Mouse (Mus musculus): ENCODE measurements around the gene Sowaha. TPM values are rescaled to one million over a fixed set of nuclear protein-coding genes. Genes with fewer than 3 reads are reported as not detected.

Gene Sowaha
- polyA plus RNA-seq, 1 experiment from 2014 or later = 0.27 TPM

- Histone ChIP-seq H3K36me3 (no peaks in the 10 kb centered on the region), H3K27ac (replicated peaks) (no peak overlapping the region), H3K4me1 (peaks cover 11% of the 10 kb centered on the region), H3K27me3 (replicated peaks) (peaks cover 38% of the 10 kb centered on the region), H3K9ac (no peak overlapping the region), H3K4me3 (no peak overlapping the region), H3K9me3 (0 out of 2 replicates have a peak, but pooled peaks cover 3% of the 10 kb centered on the region), H3K4me2 (no peak overlapping the region)
- 35% methylated on average over 3 of the region's 3 CpGs for WGBS
- no peak for ATAC-seq (ENCODE audit: extremely low read depth, insufficient number of reproducible peaks, low FRiP score, low TSS enrichment)
These were observed 5.6 kb upstream of the Sowaha start for GRCm38 (mm10) chr11:53485719-53486118.

GRCm38 (mm10) chr11:53483159-53483891, 3.3 kb upstream of the Sowaha start:
- Histone ChIP-seq H3K4me2 (no peak overlapping the region), H3K27ac (replicated peaks) (peak overlapping the region; percentile 17; the same call in 1 of the 2 replicates), H3K36me3 (no peaks in the 10 kb centered on the region), H3K4me3 (no peak overlapping the region), H3K27me3 (replicated peaks) (peaks cover 62% of the 10 kb centered on the region), H3K4me1 (peaks cover 35% of the 10 kb centered on the region), H3K9ac (no peak overlapping the region), H3K9me3 (no peaks in the 10 kb centered on the region)
- 45% methylated on average over 9 of the region's 9 CpGs for WGBS
- ATAC-seq (ENCODE audit: extremely low read depth, insufficient number of reproducible peaks, low FRiP score, low TSS enrichment) = no peak

DNA sequence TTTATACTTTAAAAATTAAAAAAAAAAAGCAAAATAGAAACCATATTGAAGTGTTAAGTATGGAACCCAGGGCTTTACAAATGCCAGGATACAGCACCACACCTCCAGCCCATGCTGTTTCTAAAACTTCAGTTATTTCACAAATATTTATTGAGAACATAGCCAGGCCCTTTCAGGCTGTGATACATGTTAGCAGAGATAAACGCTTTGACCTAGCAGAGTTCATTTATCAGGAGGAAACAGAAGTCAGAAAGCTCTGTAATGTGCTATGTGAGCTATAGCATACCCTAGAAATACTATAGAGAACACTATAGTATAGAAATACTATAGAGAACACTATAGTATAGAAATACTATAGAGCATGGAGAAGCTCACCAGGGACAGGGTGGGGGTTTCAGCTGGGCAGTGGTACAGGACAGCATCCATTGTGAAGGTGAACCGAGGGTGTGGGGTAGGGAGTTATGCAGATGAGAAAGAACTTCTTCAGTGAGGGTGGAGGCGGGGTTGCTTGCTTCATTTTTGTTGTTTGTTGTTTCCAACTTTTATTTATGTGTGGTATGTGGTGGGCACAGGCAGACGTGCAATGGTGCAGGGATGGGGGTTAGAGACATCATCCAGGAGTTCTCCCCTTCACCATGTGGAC, 1.1 kb upstream of the Sowaha start:
- Histone ChIP-seq H3K4me2 (no peak overlapping the region), H3K9me3 (no peaks in the 10 kb centered on the region), H3K36me3 (no peaks in the 10 kb centered on the region), H3K9ac (no peak overlapping the region), H3K4me3 (no peak overlapping the region), H3K27ac (replicated peaks) (no peak overlapping the region), H3K27me3 (replicated peaks) (peaks cover 60% of the 10 kb centered on the region), H3K4me1 (peaks cover 26% of the 10 kb centered on the region)
- WGBS = 68% methylated on average over 4 of the region's 4 CpGs
- no peak for ATAC-seq (ENCODE audit: extremely low read depth, insufficient number of reproducible peaks, low FRiP score, low TSS enrichment)

DNA sequence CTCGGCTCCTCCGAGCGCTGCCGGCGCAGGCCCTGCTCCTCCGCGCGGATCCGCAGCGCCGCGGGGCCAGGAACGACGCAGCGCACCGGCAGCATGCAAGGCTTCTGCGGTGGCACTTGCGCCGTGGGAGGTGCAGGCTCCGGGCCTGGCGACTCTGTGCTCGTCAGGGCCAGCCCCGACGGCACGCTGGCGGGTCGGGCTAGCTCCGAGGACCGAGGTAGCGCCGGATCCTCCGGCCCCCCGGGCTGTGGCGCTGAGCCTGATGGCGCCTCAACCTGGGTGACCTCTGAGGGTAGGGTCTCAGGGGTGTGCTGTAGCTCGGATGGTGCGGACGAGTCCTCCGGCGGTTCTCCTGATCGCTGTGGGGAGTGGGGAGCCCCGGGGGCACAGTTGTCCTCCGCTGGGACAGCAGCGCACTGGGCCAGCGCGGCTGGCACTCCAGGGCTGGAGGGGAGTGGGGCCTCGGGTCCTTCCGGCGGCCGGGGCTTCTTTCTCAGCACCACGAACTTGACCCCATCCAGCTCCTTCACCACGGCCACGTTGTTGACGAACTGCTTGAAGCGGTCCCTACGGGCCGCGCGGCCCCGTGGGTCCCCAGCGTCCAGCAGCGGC, 797 bp downstream of the Sowaha start:
- ATAC-seq (ENCODE audit: extremely low read depth, insufficient number of reproducible peaks, low FRiP score, low TSS enrichment) = no peak
- WGBS = 1% methylated on average over 62 of the region's 62 CpGs

DNA sequence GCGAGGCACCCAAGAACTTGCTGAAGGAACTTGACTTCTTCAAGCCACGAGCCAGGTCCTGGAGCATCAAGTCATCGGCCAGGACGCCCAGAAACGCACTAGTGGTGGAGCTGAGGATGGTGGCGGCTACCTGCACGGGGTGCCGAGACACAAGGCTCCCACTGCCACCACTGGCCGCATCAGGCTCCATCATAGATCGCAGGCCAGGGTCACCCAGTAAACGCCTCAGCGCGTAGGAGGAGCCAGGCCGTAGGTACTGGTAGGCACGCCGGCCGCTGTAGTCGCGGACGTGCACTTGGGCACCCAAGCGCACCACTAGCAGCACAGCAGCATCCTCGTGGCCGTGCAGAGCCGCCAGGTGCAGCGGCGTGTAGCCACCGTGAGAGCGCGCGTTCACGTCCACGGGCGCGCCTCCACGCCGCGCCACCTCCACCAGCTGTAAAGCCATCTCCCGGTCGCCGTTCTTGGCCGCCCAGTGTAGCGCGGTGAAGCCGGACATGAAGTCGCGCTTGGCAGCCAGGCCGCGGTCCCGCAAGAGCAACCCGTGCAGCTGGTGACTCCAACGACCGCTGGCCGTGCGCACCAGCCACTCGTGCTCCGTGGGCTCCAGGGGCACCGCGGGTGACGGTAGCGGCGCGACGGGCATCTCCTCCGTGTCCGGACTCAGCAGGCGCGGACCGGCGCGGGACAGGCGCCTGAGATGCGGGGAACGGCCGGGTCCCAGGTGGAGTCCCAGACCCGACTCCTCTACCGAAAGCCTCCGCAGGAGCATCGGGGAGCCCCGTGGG, 1.5 kb downstream of the Sowaha start:
- peak overlapping the region; percentile 92 for H3K4me2 ChIP-seq
- H3K9ac ChIP-seq = peak overlapping the region; percentile 74
- 7% methylated on average over 79 of the region's 79 CpGs for WGBS
- no peaks in the 10 kb centered on the region for H3K36me3 ChIP-seq
- no peaks in the 10 kb centered on the region for H3K9me3 ChIP-seq
- no peak for ATAC-seq (ENCODE audit: extremely low read depth, insufficient number of reproducible peaks, low FRiP score, low TSS enrichment)
- H3K4me3 ChIP-seq = peak overlapping the region; percentile 61
- H3K4me1 ChIP-seq = peaks cover 26% of the 10 kb centered on the region
- peaks cover 84% of the 10 kb centered on the region for H3K27me3 ChIP-seq (replicated peaks)
- no peak overlapping the region for H3K27ac ChIP-seq (replicated peaks)

More for the DNA sequence above, 797 bp downstream of the Sowaha start:
- Histone ChIP-seq H3K27me3 (replicated peaks) (peaks cover 77% of the 10 kb centered on the region), H3K9me3 (no peaks in the 10 kb centered on the region), H3K4me3 (peak overlapping the region; percentile 61), H3K4me2 (peak overlapping the region; percentile 92), H3K9ac (peak overlapping the region; percentile 74), H3K27ac (replicated peaks) (no peak overlapping the region), H3K4me1 (peaks cover 26% of the 10 kb centered on the region), H3K36me3 (no peaks in the 10 kb centered on the region)

DNA sequence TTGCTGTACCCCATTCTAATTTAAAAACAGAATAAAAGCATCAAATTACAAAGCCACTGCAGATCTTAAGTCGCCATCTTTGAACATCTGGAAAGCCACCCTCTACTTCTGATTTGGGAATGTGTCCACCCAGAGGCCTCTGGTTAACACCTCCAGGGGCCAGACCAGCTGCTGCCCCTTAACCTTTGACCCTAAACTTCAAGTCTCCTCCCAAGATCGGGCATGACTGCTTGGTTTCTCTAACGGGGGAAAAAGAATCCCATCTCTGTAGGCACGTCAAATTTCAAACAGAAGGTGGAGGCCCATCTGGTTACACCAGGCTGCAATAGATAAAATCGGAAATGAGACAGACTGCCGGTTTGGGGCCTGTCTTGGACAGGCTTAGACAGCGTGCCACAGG, 2.2 kb downstream of the Sowaha start:
- Histone ChIP-seq H3K9me3 (no peaks in the 10 kb centered on the region), H3K36me3 (no peaks in the 10 kb centered on the region), H3K4me3 (no peak overlapping the region), H3K4me1 (peaks cover 26% of the 10 kb centered on the region), H3K27me3 (replicated peaks) (peaks cover 89% of the 10 kb centered on the region), H3K4me2 (peak overlapping the region; percentile 92; the same call in 1 of the 2 replicates), H3K27ac (replicated peaks) (no peak overlapping the region), H3K9ac (no peak overlapping the region)
- WGBS = 55% methylated on average over 7 of the region's 7 CpGs
- ATAC-seq (ENCODE audit: extremely low read depth, insufficient number of reproducible peaks, low FRiP score, low TSS enrichment) = no peak

GRCm38 (mm10) chr11:53475620-53476019, 4.5 kb downstream of the Sowaha start:
- Histone ChIP-seq H3K27me3 (replicated peaks) (peaks cover 91% of the 10 kb centered on the region), H3K27ac (replicated peaks) (no peak overlapping the region), H3K9me3 (no peaks in the 10 kb centered on the region), H3K4me3 (no peak overlapping the region), H3K9ac (no peak overlapping the region), H3K4me2 (no peak overlapping the region), H3K4me1 (peaks cover 27% of the 10 kb centered on the region), H3K36me3 (no peaks in the 10 kb centered on the region)
- ATAC-seq (ENCODE audit: extremely low read depth, insufficient number of reproducible peaks, low FRiP score, low TSS enrichment) = no peak
- 35% methylated on average over 8 of the region's 8 CpGs for WGBS

DNA sequence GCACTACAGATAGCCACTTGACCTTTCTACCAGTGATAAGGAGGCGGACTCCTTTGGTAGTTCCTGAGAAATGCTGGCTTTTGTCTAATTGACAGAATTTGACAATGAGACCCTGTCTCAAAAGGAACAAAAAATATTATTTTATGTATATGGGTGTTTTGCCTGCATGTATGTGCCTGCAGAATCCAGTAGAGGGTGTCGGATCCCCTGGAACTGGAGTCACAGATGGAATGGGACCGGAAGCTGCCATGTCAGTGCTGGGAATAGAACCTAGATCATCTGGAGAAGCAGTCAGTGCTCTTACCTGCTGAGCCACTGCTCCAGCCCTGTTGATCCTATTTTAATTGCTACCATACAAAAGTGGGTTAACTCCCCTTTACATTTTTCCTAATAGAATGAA, 7.4 kb downstream of the Sowaha start:
- no peaks in the 10 kb centered on the region for H3K9me3 ChIP-seq
- H3K36me3 ChIP-seq = no peaks in the 10 kb centered on the region
- 70% methylated on average over 3 of the region's 3 CpGs for WGBS
- no peak overlapping the region for H3K4me2 ChIP-seq
- H3K27ac ChIP-seq (replicated peaks) = no peak overlapping the region
- no peak overlapping the region for H3K4me3 ChIP-seq
- no peak for ATAC-seq (ENCODE audit: extremely low read depth, insufficient number of reproducible peaks, low FRiP score, low TSS enrichment)
- no peak overlapping the region for H3K9ac ChIP-seq
- H3K4me1 ChIP-seq = peaks cover 15% of the 10 kb centered on the region
- H3K27me3 ChIP-seq (replicated peaks) = peaks cover 82% of the 10 kb centered on the region

- peaks cover 82% of the 10 kb centered on the region for H3K27me3 ChIP-seq (replicated peaks)
- 3% methylated on average over 29 of the region's 29 CpGs for WGBS
These were observed 9.9 kb downstream of the Sowaha start, which contains the start of gene Gm9837 for GRCm38 (mm10) chr11:53469968-53470695. Gm9837 (minus strand) TSS chr11:53470479.

GRCm38 (mm10) chr11:53469294-53469967, 10.6 kb downstream of the Sowaha start:
- ATAC-seq (ENCODE audit: extremely low read depth, insufficient number of reproducible peaks, low FRiP score, low TSS enrichment) = no peak
- H3K4me3 ChIP-seq = peak overlapping the region; percentile 35
- 35% methylated on average over 16 of the region's 16 CpGs for WGBS
- peaks cover 4% of the 10 kb centered on the region; the same call in 1 of the 2 replicates for H3K36me3 ChIP-seq
- peak overlapping the region; percentile 65 for H3K4me2 ChIP-seq
- H3K9ac ChIP-seq = no peak overlapping the region
- peaks cover 82% of the 10 kb centered on the region for H3K27me3 ChIP-seq (replicated peaks)
- no peaks in the 10 kb centered on the region for H3K9me3 ChIP-seq
- H3K27ac ChIP-seq (replicated peaks) = no peak overlapping the region
- peaks cover 23% of the 10 kb centered on the region for H3K4me1 ChIP-seq

More at GRCm38 (mm10) chr11:53469968-53470695, 9.9 kb downstream of the Sowaha start, which contains the start of gene Gm9837:
- H3K27ac ChIP-seq (replicated peaks) = no peak within 1 kb of the TSS
- peak within 1 kb of the TSS; percentile 40; the same call in 1 of the 2 replicates for H3K9ac ChIP-seq
- 0 out of 2 replicates have a peak, but pooled peaks have one; percentile 34 for ATAC-seq (ENCODE audit: extremely low read depth, insufficient number of reproducible peaks, low FRiP score, low TSS enrichment)
- peak within 1 kb of the TSS; percentile 65 for H3K4me2 ChIP-seq
- no peaks in the 10 kb centered on the region for H3K9me3 ChIP-seq
- H3K36me3 ChIP-seq = no peaks in the 10 kb centered on the region
- peaks cover 23% of the 10 kb centered on the region for H3K4me1 ChIP-seq
- peak within 1 kb of the TSS; percentile 35 for H3K4me3 ChIP-seq
